Mouse (Mus musculus) monocyte, adult 5-6 weeks (primary cell): ENCODE data around the gene Arl5b. TPM values are rescaled to one million over a fixed set of nuclear protein-coding genes. Genes with fewer than 3 reads are reported as not detected.

Experiments used
- ATAC-seq: fragments of 153-309, 156-312 bp; replicated peaks from 2 replicates; pipeline ENCODE4 v1.8.0; 2017; ENCODE audit warnings: mild to moderate bottlenecking; ENCODE audit not compliant: low TSS enrichment, insufficient number of reproducible peaks, severe bottlenecking, poor library complexity, low FRiP score
- total RNA-seq: library from RNA; stranded (forward); fragments of 200-1000, 200-491, 200-594 nt; gene quantifications from 3 replicates; pipeline ENCODE4 v1.2.3, GENCODE M21; 2017

Gene Arl5b
- total RNA-seq, 1 experiment from 2014 or later = 29.8 TPM

- ATAC-seq = no peak
Measured at GRCm38 (mm10) chr2:15104386-15104785, 55.2 kb downstream of the Arl5b start.

GRCm38 (mm10) chr2:15111290-15111689 is 62.1 kb downstream of the Arl5b start:
- ATAC-seq = no peak

GRCm38 (mm10) chr2:15111808-15112440 is 62.7 kb downstream of the Arl5b start:
- no peak for ATAC-seq

- ATAC-seq = no peak
Measured at GRCm38 (mm10) chr2:15112741-15113140, 63.5 kb downstream of the Arl5b start.

GRCm38 (mm10) chr2:15121217-15121680 is 72.1 kb downstream of the Arl5b start:
- ATAC-seq = no peak

Other genes with a start within 250 kb of the Arl5b start
- 16.4 to 34.6 TPM (median 18.0 TPM) in 3 replicates for gene Nsun6, start 5.7 kb downstream of the Arl5b start, total RNA-seq